10 mouse cellular contexts compared by ENCODE assay signal in genomic region chr3:69542962-69543361, GRCm38 (mm10). TPM values are rescaled to one million over a fixed set of nuclear protein-coding genes. Genes with fewer than 3 reads are reported as not detected.
DNase-seq lines count a peak whose midpoint lies in the region; ATAC-seq lines count a peak whose summit lies in the region.
"Had no signal": no experiment of that assay in that cellular context is flagged by ENCODE, and none has a peak within 500 bp of the region (broad histone marks: within the 10 kb centered on the region; RNA-seq: fewer than 3 reads in every experiment).

No protein-coding gene starts in this region.

- H3K4me1 ChIP-seq in hindbrain, embryonic 12.5 days, result peaks cover 14% of the 10 kb centered on the region

- no peaks in the 10 kb centered on the region for H3K27me3 ChIP-seq in hindbrain, embryonic 12.5 days

- no peak overlapping the region for H3K4me2 ChIP-seq in hindbrain, embryonic 12.5 days (replicated peaks)
- H3K4me2 ChIP-seq: heart, embryonic 11.5 days had no signal

- H3K36me3 ChIP-seq in hindbrain, embryonic 12.5 days, result no peaks in the 10 kb centered on the region
- H3K36me3 ChIP-seq: G1E had no signal

- H3K4me3 ChIP-seq in hindbrain, embryonic 12.5 days, result no peak overlapping the region

- ATAC-seq in hindbrain, embryonic 12.5 days (ENCODE audit: low FRiP score), result peak; percentile 66
- no peak for ATAC-seq in erythroblast, adult 5-6 weeks (replicated peaks; ENCODE audit: low FRiP score, poor library complexity, severe bottlenecking)
- ATAC-seq in monocyte, adult 5-6 weeks (replicated peaks; ENCODE audit: insufficient number of reproducible peaks, low FRiP score, low TSS enrichment, poor library complexity, severe bottlenecking), result no peak

- 56% methylated on average over 8 of the region's 8 CpGs for WGBS in hindbrain, embryonic 12.5 days

- H3K9me3 ChIP-seq in hindbrain, embryonic 12.5 days (replicated peaks), result no peaks in the 10 kb centered on the region
- H3K9me3 ChIP-seq: G1E had no signal

- intact Hi-C loops in left cerebral cortex, postnatal 36 days (cut with DNase I), result no loop called here

- no peak overlapping the region for H3K9ac ChIP-seq in hindbrain, embryonic 12.5 days

- peak overlapping the region; percentile 35; the same call in 1 of the 2 replicates for H3K27ac ChIP-seq in hindbrain, embryonic 12.5 days

- peak; percentile 74 for DNase-seq in left cerebral cortex, adult 11 months (ENCODE audit: low spot score)
- DNase-seq in left cerebral cortex, postnatal 36 days (ENCODE audit: low spot score in 2 of 2), result no peak
- DNase-seq in cerebellum, adult 18-20 months, result peak; percentile 65 to 74
- peak; percentile 16 for DNase-seq in lung, postnatal 10 days
- no peak for DNase-seq in ovary, postnatal 14 days (ENCODE audit: low spot score)

RNA-seq across cellular contexts. Expression of gene B3galnt1, which starts 55.8 kb away (rescaled TPM):
- total RNA-seq in left cerebral cortex, postnatal 36 days (2021), result 10 to 100 TPM; 52.2 to 54.9 TPM
- polyA plus RNA-seq in hindbrain, embryonic 12.5 days (2016; fragmentation: Nextera tagmentation; extraction: Ambion mirVana), result 51.0 and 53.7 TPM in 2 replicates
- total RNA-seq in erythroblast, adult 5-6 weeks (2015; ENCODE audit: low replicate concordance), result 0.77 TPM in 1 of 2 replicates, not detected in the other
- 0.34 and 1.1 TPM in 2 replicates for total RNA-seq in erythroblast, adult 5-6 weeks (2017; ENCODE audit: low replicate concordance)
- 0.38 TPM in 1 of 3 replicates, not detected in the others for total RNA-seq in monocyte, adult 5-6 weeks (2017)
- total RNA-seq: G1E had no signal
- polyA plus RNA-seq: G1E had no signal

Comparison
In these comparisons a context has a peak if more than half of its experiments do, and no peak if none do; other contexts are left out.
1. DNase-seq: peak in left cerebral cortex, adult 11 months (single experiment), cerebellum, adult 18-20 months (2 of 2) and lung, postnatal 10 days (single experiment); none in left cerebral cortex, postnatal 36 days (0 of 2) and ovary, postnatal 14 days (single experiment).
2. RNA of gene B3galnt1, which starts 55.8 kb away (total RNA-seq): 52.2 to 54.9 TPM in left cerebral cortex, postnatal 36 days; 0.34 to 1.1 TPM in erythroblast, adult 5-6 weeks and 0.38 TPM in monocyte, adult 5-6 weeks; every median in the first group is over 10 times any median in the second.